Mouse (Mus musculus): ENCODE measurements around the gene Tmem26.
"Not testable (repeated sequence)": the region's sequence is repeated elsewhere in the genome, so short reads cannot be mapped to it uniquely, and the experiment has no call there.

Gene Tmem26

DNA sequence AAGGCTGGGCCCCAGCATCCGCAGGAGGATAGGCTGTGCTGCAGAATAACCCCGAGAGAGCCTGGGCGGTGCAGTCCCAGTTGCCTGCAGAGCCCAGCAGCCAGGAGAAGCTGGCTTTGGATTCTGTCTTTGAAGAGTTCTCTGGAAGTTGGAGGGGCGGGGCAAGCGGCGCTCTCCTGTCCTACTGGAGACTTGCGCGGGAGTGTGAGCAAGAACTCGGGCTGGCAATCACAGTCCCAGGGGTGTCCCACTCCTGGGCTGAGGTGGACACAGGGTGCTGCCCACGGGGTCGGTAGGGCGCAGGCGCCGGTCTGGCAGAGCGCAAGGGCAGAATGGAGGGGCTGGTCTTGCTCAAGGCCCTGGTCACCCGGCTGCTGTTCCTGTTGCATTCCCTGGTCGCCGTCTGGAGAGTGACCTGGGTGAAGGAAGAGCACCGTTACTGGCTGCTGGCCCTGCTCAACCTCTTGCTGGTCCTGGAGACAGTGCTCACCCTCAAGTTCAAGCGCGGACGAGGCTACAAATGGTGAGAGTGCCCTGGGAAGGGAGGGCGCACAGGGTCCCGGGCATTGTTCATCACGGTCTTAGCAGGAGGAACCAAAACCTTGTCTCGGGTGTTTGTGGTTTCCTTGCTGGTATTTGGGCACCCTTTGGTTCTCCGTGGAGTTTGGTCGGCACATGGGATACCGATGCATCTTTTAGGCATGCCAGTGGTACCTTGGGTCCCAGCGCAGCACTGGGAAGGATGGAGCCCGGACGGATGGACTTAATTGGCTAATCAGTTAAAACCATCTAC, at the start of gene Tmem26:
Tmem26 (plus strand) TSS at position 79 of the 793 bp plus-strand sequence.
- DNase-seq, result peak; percentile 65 to 75

DNA sequence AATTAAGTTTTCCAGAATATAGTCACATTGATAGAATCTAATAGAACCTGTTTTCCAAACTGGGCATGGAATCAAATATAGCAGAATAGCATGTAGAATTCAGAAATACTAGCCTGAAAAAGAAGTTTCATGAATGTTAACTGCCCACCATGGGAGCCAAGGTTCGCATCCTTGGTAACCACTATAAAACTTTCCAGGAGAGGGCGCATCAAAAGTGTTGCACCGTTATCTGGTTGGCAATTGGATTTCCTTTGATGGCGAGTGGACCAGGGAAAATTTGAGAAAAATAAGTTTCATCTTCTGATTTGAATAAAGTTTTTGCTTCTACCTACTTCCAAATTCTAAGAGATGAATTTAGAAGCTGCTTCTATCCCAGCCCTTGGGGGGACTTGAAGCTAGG, 44.8 kb upstream of the Tmem26 start:
- no peak for DNase-seq

DNA sequence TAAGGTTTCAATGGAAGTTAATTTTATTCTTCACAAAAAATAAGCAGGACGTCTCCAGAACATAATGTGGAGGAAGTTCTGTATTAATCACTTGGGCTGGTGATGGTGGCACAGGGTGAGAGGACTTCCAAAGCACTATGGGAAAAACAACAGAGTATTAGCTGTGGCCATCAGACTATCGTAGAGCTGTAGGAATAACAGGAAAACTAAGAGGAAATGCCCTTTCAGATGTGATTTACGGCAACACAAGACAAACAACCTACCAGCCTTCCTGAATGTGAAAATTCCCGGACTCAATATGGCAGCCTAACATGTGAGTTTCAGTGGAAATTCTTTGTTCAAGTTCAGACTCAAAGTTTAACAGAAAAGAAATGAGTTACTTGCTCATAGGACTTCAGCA, 42.2 kb upstream of the Tmem26 start:
- DNase-seq, result no peak

DNA sequence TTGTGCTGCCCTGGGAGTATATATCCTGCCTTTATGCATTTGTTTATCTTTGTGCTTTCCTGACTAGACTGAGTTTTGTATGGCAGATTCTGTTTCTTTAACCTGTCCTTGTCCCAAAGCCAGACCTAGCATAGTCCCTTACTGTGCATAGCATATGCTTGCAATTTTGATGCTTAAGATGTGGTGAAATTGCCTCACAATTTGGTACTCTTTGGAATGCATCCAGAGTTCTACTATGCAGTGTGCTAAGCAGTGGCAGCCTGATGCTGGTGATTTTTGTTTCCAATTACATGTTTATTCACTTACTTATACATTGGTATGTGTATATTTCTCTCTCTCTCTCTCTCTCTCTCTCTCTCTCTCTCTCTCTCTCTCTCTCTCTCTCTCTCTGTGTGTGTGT, 37.9 kb upstream of the Tmem26 start:
- no peak for DNase-seq

DNA sequence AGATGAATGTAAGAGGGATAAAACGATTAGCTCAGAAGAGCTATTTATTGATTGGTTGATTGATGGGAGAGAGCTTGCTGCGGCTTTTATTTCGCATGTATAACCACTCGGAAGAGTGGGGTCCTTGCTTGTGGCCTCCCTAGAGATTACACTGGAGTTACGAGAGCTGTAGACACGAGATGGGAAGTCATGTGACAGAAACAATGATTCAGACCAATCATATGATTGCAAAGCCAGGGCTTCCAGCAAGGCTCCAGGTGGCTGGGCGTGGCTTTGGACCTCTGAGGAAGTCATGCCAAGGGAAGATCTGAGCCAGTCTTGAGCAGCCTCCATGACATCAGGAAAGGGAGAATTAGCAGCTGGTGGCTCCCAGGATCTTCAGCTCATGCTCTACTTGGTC, 32.3 kb upstream of the Tmem26 start:
- no peak for DNase-seq

DNA sequence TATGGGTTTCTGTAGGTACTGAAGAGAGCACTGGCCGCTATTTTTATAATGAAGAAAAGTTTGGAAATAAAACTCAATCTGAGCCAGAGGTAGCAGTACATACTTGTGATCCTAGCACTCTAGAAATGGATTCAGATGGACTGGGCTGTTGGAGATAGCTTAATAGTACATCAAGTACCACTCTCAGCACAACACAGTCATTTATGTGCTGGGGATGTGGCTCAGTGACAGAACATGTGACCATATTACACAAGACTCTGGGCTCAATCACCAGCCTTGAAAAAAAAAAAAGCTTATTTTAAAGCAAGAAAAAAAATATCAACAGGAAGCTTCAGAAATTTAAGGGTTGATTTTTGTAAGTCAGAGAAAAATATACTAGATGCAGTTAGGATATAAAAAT, 31.0 kb upstream of the Tmem26 start:
- DNase-seq, result no peak

DNA sequence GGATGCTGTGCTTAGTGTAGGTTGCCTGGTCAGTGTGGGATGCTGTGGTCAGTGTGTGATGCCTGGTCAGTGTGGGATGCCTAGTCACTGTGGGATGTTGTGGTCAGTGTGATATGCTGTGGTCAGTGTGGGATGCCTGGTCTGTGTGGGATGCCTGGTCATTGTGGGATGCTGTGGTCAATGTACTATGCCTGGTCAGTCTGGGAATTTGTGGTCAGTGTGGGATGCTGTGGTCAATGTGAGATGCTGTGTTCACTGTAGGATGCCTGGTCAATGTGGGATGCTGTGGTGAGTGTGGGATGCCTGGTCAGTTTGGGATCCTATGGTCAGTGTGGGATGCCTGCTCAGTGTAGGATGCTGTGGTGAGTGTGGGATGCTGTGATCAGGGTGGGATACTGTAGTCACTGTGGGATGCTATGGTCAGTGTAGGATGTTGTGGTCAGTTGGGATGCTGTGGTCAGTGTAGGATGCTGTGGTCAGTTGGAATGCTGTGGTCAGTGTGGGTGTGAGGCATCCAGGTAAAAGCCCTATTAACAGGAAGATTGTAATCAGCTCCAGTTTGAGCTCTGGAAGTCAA, 27.6 kb upstream of the Tmem26 start:
- DNase-seq, result no peak

DNA sequence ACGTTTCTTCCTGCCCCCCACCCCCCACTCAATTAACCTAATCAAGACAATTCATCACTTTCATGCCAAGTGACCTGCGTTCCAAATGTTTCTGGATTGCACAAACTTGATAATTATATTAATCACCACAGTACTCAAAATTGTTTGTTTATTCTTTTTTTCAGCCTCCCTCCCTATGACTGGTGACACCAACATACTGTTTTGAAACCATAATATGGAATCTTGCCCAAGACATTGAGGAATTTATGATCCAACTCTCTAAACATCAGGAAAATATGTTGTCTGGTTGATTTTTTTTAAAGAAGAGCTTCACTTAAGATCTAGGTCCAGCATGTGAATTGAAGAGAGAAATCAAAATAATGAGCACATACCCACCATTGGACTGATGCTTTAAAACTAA, 19.2 kb upstream of the Tmem26 start:
- no peak for DNase-seq

DNA sequence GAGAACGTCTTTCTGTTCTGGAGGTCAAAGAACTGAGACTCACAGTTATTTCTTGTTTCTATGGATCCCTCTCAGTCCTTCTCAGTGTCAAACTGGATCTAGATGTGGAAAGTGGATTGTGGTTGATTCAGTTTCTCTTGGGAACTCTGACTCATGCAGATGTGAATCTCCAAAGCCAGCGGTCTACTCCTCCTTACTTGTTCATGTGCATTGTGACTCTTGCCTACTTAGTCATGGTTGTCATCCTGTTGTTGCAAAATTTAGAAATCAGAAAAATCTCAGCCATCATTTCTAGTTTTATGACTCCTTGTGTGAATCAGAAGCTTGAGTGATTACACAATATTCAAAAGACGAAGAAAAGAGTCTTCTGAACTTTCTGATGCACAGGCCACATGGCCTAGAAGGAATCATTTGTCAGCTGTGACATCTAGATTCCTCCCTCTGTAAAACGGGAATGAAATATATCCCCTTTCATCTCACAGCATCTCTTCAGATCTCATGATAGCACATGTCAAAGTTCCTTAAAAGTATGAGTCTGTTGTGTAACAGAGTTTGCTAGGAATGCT, 17.9 kb upstream of the Tmem26 start:
- no peak for DNase-seq

DNA sequence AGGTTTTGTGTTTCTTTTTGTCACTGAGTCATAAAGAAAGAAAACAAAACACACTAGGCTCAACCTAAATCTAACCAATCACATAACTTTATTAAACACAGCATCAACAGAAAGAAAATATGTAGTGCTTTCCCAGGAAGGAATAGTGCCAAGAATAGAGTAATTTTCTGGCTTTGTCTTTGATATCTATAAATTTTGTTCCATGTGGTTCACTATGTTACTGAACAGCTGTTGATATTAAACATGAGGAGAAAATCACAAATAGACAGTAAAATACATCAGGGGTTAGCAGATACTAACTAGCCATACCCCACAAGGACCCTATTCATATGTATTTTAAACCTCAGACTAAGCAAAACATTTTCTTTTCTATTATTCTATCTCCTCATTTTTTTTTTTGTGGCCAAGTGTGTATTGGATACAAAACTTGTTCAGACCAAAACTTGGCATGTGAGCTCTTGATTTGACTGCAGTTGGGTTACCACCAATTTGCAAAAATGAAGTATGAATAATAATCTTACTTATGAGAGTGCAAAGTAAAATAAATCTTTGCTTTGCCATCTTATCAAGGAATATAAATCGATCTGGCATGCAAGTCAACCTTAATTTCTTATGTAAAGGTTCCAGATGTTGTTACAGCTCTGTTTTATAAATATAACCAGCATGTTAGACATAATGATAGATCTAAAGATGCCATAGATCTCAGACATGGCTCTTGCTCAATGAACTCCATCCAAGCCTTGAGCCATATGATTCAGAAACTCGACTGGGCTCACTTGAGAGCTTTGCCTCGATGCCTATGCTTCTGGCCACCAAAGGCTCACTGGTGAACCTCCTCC, 16.2 kb upstream of the Tmem26 start:
- DNase-seq, result no peak

DNA sequence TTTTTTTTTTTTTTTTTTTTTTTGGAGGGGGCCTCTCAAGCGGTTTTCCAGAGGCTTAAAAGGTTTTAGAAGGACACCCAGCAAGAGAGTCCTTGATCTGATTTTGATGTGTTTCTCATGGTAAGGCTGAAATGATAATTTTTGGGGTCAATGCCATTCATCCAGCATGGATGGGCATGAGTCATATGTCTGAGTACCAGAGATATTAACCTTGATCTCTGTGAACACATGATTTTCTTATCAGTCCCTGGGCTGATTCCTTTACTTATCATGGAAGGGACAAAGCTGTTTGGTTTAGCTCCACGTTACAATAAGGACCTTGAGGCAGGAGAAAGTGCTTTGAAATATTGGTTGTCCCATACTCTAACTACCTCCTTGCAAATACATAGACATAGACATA, 10.5 kb upstream of the Tmem26 start:
- DNase-seq, result no peak

DNA sequence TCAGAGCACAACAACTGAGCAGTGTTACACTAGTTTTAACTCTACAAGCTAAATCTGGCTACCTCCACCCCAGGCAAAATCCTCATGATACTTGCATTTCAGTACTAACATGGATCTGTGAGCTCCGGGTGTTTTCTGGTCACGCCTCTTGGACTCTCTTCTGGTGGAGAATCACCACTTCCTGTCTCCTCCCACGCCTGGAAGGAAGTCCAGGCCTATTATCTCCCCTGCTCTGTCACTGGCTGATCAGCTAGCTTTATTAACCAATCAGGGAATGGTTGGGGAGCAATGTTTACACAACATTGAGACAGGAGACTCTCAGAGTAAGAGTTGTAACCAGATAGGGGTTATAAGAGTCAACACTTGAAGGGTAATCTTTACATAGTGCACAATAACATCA, 9.1 kb upstream of the Tmem26 start:
- no peak for DNase-seq

DNA sequence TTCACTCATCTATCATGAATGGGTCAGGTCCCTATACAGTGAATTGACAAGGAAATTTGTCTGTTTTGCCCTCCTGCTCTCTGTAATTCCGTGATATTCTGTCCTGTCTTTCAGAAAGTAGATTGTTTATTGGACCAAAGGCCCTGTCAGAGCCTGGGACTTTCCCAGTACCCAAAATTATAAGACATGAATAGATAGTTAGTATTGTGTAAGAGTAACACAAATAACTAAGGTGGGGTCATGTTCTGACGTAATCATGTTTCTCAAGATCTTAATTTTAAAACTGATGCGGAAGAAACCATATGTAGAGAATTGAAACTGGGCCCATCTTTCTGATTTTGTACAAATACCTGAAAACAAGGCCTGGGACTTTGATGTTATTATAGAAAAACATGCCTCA, 8.1 kb upstream of the Tmem26 start:
- no peak for DNase-seq

DNA sequence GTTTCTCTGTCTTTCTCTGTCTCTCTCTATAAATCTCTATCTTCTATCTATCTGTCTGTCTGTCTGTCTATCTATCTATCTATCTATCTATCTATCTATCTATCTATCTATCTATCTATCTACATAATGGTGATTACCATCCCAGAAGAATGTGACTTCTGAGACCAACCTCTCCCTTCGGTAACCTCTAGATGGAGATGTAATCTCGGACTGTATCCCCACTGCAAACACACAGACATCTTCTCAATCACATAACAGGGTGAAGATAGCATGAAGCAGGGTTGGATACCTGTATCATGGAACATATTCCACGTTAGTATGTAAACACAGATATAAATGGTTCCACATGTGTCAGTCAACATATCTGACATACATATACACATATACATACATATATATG, 5.1 kb upstream of the Tmem26 start:
- DNase-seq, result no peak

DNA sequence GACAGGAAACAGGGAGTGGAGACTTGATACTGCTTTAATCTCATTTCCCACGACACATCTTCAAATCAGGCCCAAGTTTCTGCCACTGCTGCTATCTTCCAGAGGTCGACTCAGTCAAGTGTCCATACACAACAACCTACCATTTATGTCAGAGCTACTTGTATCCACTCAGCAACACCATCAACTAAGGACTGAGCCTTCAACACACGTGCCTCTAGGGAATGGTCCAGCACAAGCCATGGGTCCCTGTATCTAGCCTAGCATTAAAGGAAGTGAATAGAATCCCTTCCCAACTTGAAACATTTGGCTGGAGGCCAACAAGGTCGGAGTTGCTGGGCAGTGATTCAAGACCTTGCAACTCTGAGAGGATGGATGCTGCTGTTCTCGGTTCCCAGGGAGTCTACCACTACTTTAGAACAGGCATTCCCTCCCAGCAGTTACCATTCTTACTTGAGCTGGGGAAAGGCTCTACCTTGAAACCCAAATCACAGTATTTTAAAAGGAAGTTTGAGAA, 2.5 kb upstream of the Tmem26 start:
- peak; percentile 57 to 65 for DNase-seq

DNA sequence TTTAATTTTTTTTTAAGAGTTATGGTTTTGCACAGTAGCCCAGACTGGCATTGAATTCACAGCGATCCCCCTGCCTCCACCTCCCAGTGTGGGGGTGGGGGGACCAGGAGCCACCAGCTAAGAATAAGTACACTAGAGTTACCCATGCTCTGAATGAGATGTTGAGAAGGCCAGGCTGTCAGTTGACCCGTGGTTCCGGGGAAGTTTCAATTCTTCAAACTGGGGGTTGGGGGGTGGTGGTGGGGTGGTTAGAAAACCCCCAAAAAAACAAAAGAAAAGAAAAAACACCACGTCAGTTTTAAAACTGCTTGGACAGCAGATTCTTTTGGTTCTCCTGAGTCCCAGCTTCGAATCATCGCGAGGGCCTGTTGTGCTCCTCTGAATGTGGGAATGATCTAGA, 431 bp upstream of the Tmem26 start:
- no peak for DNase-seq

DNA sequence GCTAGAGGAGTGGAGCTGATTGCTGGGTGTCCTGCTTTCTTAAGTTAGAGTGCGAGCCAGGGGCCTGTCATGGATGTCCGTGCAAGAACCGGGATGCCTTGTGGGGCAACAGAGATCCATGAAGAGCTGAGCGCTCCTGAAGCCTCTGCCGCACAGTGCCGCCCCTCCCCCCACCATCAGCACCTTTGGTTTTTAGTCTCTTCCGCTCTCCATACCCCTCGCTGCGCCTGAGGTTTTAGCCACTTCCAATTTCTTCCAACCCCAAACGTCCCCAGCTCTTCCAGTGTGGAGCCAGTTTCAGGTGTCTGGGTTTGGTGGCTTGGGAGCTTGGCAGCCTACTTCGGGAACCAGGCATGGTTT, 895 bp downstream of the Tmem26 start:
- DNase-seq, result peak; percentile 55 to 65

DNA sequence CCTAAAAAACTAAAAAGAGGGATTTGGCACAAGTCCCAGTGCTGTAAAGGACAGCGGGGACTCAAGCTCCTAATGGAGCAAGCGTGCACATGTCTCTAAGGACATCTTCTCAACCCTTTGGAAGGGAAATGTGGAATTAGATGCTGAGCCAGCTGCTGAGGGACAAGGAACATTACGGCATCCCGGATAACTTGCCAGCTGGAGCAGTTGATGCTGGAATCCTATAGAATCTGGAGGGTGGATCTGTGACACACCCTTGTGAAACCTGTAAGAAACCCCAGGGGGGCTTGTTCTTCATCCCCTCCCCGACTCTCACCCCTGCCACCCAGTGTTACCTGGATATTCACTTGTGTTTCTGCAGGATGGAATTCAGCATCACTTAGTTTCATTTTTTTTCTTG, 4.0 kb downstream of the Tmem26 start:
- DNase-seq, result no peak

DNA sequence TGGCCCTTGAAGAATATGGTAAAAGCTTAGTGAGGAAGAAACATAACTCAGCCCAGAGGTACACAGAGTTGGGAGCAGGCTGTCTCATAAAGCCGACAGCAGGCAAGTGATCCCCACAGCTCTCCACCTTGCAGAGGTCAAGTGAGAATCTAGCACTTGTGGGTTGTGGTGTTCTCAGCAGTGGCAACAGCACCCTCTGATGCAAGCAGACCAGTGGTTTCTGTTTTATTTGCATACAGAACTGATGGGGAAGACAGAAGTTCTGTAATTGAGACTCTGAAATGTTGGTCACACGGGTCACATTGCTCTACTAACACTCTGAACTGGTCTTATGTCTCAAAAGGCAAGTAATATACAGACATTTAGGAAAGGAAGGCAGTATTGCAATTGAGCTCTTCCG, 12.2 kb downstream of the Tmem26 start:
- DNase-seq, result no peak

DNA sequence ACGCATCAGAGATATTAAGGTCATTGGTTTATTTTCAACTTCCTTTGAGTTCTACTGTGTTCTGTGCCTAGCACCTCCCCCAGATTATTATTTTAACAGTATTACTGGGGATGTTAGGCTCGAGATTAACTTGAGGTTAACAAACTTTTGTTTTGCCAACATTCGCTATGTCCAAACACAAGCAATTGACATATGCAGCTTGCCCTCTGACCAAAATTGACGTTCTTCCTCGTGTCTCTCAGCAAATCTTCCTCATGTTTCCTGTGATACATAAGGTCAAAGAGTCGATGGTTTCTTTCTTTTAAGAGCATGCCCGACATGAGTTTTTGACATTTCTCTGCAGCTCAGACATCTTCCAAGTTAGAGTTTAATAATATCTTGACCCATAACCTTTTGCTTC, 13.9 kb downstream of the Tmem26 start:
- no peak for DNase-seq

DNA sequence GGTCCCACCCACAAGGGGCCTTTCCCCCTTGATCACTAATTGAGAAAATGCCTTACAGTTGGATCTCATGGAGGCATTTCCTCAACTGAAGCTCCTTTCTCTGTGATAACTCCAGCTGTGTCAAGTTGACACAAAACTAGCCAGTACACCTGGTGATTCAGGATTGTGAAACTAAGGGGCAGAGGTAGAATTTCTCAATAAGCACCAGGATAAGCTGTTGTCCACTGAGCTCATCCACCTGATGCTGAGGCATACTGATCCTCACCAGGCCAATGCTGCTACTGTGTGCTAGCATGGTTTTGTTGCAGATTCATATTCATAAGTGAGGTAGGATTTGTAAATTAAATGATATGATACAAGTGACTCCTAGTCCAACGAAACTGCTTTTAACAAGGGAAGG, 15.5 kb downstream of the Tmem26 start:
- not testable (repeated sequence) for DNase-seq

DNA sequence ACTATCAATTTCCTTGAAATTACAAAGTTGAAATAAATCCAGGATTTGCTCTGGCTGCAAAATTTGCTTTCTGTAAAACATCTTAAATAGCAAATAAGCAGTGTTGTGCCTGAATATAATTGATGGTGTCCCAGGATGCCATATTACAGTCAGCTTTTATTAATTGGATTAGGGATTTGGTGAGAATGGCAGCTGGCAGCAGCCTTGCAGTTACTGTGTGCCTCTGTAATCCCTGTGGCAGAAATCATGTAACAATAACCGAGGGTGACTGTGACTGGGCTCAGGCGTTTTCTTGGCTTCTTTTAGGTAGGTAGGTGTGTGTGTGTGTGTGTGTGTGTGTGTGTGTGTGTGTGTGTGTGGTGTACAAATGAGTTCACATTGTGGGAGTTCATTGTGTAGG, 16.8 kb downstream of the Tmem26 start:
- DNase-seq, result no peak

DNA sequence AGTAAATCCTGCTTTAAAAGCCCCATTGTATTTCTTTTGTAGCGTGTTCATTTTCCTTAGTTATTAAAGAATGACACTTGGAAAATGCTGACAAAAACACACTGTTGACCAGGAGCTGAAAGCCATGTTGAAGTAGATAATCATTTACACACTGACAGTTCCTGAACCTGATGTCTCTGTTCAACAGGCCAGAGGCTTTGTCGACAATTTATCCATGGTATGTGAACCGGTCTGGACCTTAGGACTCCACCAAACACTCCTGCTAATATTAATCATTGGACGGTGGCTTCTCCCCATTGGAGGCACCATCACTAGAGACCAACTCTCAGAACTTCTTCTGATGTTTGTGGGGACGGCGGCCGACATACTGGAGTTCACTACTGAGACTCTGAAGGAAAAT, 27.5 kb downstream of the Tmem26 start:
- no peak for DNase-seq

DNA sequence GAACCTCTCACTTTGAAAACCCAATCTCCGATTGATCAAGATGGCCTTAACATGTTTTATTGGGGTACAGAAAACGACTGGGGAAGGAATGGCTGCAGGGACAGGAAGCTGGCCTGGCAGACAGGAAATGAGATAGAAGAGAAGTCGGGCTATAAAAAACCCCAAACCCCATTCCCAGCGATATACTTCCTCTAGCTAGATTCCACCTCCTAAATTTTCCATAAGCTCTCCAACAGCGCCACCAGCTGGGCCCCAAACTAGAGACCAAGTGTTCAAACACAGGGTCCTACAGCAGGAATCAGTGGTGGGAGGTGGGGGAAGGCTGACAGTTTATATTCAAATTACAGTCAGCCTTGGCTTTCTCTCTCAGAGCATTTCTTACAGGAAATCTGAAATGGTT, 35.8 kb downstream of the Tmem26 start:
- peak; percentile 30 to 43 for DNase-seq

Measured in kidney, postnatal 4 days (tissue).